8 mouse cellular contexts compared by ENCODE assay signal in the genomic region with DNA sequence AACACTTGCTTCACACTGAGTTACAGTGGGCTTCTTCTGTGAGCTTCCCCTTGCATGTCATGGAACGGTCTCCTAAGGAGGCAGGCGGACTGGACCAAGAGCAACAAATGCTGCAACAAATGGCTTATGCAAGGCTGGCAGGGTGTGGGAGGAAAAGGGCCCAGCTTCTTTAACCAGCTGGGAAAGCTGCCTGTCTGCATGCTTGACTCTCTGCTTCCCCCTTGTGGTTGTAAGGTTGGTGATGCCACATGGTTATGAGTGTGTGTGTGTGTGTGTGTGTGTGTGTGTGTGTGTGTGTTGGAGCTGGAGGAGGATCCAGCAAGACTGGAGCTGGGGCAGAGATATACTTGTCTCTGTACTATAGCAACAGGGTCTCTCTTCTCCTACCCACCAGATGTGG. TPM values are rescaled to one million over a fixed set of nuclear protein-coding genes. Genes with fewer than 3 reads are reported as not detected.
DNase-seq lines count a peak whose midpoint lies in the region; ATAC-seq lines count a peak whose summit lies in the region.

No protein-coding gene starts in this region.

- H3K27me3 ChIP-seq in midbrain, embryonic 13.5 days, result peaks cover 4% of the 10 kb centered on the region; the same call in 1 of the 2 replicates
- H3K27me3 ChIP-seq in stomach, embryonic 14.5 days (ENCODE audit: control insufficient read depth, insufficient read depth, low read length), result no peaks in the 10 kb centered on the region

- ATAC-seq in midbrain, embryonic 13.5 days, result 0 out of 2 replicates have a peak, but pooled peaks have one; percentile 37
- ATAC-seq in stomach, embryonic 14.5 days (ENCODE audit: insufficient number of reproducible peaks, insufficient read depth, low FRiP score, low read depth), result peak; percentile 44

- H3K9ac ChIP-seq in midbrain, embryonic 13.5 days (replicated peaks), result no peak overlapping the region
- no peak overlapping the region for H3K9ac ChIP-seq in stomach, embryonic 14.5 days (replicated peaks; ENCODE audit: low read depth, low read length)

- no peak overlapping the region for H3K4me3 ChIP-seq in midbrain, embryonic 13.5 days (replicated peaks)
- H3K4me3 ChIP-seq in stomach, embryonic 14.5 days (ENCODE audit: low read depth, low read length), result no peak overlapping the region

- DNase-seq in 3134 (ENCODE audit: extremely low read depth, insufficient read length, low spot score) (peak; percentile 69), ZHBTc4 (ENCODE audit: low read depth, low spot score) (peak; percentile 90)
- peak; percentile 91 for DNase-seq in embryo, embryonic 11 days
- peak; percentile 86 for DNase-seq in gastrocnemius, postnatal 25 days
- DNase-seq in kidney, adult 11 months, result peak; percentile 79
- DNase-seq in left cerebral cortex, postnatal 36 days (ENCODE audit: low spot score in 2 of 2), result peak; percentile 70 to 71

- intact Hi-C loops in left cerebral cortex, postnatal 36 days (cut with DNase I), result loop anchor here (1.0 kb wide), 1 partner anchor 27 kb away; no protein-coding TSS in a partner anchor

- H3K4me1 ChIP-seq in midbrain, embryonic 13.5 days (replicated peaks), result peaks cover 8% of the 10 kb centered on the region; the same call in 1 of the 2 replicates
- peaks cover 6% of the 10 kb centered on the region; the same call in 1 of the 2 replicates for H3K4me1 ChIP-seq in stomach, embryonic 14.5 days (ENCODE audit: control insufficient read depth, insufficient read depth, low read length)

- no peak overlapping the region for H3K27ac ChIP-seq in midbrain, embryonic 13.5 days
- peak overlapping the region; percentile 61 for H3K27ac ChIP-seq in stomach, embryonic 14.5 days (ENCODE audit: low read length)

- no peaks in the 10 kb centered on the region for H3K36me3 ChIP-seq in midbrain, embryonic 13.5 days
- no peaks in the 10 kb centered on the region for H3K36me3 ChIP-seq in stomach, embryonic 14.5 days (ENCODE audit: control insufficient read depth, insufficient read depth, low read length)

- 20% methylated on average over 2 of the region's 2 CpGs for WGBS in midbrain, embryonic 13.5 days
- WGBS in stomach, embryonic 14.5 days, result 13% methylated on average over 2 of the region's 2 CpGs

- no peaks in the 10 kb centered on the region for H3K9me3 ChIP-seq in midbrain, embryonic 13.5 days
- H3K9me3 ChIP-seq in stomach, embryonic 14.5 days (ENCODE audit: control insufficient read depth, low read depth, low read length), result no peaks in the 10 kb centered on the region

- H3K4me2 ChIP-seq in midbrain, embryonic 13.5 days (replicated peaks), result no peak overlapping the region
- H3K4me2 ChIP-seq in stomach, embryonic 14.5 days (replicated peaks; ENCODE audit: low read depth, low read length), result no peak overlapping the region

RNA-seq across cellular contexts. Expression of gene Tns4, which starts 23.1 kb away (rescaled TPM):
- total RNA-seq in gastrocnemius, postnatal 25 days (2021), result under 1 TPM in 1 of 2 experiments, not detected in 1; 0.05 TPM
- under 1 TPM; 0.45 to 0.54 TPM for total RNA-seq in left cerebral cortex, postnatal 36 days (2021)
- 0.10 and 0.16 TPM in 2 replicates for polyA plus RNA-seq in midbrain, embryonic 13.5 days (2015; fragmentation: Nextera tagmentation; extraction: Ambion mirVana)
- polyA plus RNA-seq in stomach, embryonic 14.5 days (2014; fragmentation: Nextera tagmentation; extraction: Ambion mirVana), result 2.4 and 2.5 TPM in 2 replicates

RNA-seq across cellular contexts. Expression of gene Igfbp4, which starts 24.9 kb away (rescaled TPM):
- 10 to 100 TPM; 38.6 to 49.1 TPM for total RNA-seq in gastrocnemius, postnatal 25 days (2021)
- 10 to 100 TPM; 72.0 to 90.9 TPM for total RNA-seq in left cerebral cortex, postnatal 36 days (2021)
- 120 and 125 TPM in 2 replicates for polyA plus RNA-seq in midbrain, embryonic 13.5 days (2015; fragmentation: Nextera tagmentation; extraction: Ambion mirVana)
- polyA plus RNA-seq in stomach, embryonic 14.5 days (2014; fragmentation: Nextera tagmentation; extraction: Ambion mirVana), result 494 and 532 TPM in 2 replicates

RNA-seq across cellular contexts. Expression of gene Top2a, which starts 42.0 kb away (rescaled TPM):
- total RNA-seq in gastrocnemius, postnatal 25 days (2021), result 1 to 10 TPM; 2.3 to 3.8 TPM
- total RNA-seq in left cerebral cortex, postnatal 36 days (2021), result 1 to 10 TPM in 1 of 2 experiments, under 1 TPM in 1; 0.66 to 1.8 TPM
- 118 and 125 TPM in 2 replicates for polyA plus RNA-seq in midbrain, embryonic 13.5 days (2015; fragmentation: Nextera tagmentation; extraction: Ambion mirVana)
- 260 and 284 TPM in 2 replicates for polyA plus RNA-seq in stomach, embryonic 14.5 days (2014; fragmentation: Nextera tagmentation; extraction: Ambion mirVana)
